Mouse (Mus musculus): ENCODE measurements at regions not wholly inside any gene's neighbourhood (a gene's known extent, or its start where the extent isn't known, plus 50 kb on each side); places are given as distances from the start of the nearest gene placed in this dataset.

DNA sequence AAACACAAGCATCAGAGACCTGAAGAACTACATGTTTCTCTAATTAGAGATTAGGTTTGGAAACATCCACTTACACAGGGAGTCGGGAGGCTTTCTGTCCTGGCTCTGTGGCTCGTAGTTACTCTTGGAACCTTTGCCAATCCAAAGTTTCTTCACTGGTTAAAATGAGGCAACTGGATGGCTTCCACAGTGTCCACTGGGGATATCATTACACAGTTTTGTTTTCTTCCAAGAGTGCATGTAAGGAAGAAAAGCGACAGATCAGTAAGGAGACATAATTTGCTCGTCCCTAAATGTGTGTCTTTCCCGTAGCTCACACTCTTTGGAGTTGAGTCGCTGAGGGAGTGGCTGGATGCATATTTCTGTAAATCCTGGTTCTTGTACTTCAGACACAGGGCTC lies 1325.4 kb upstream of the Zeb2 start:
- TF ChIP-seq CTCF (IDR thresholded peaks at IDR 0.05; ENCODE audit: low read depth): no peak
- no peak for TF ChIP-seq EP300 (IDR thresholded peaks at IDR 0.05; ENCODE audit: low read depth)
